9 mouse cellular contexts compared by ENCODE assay signal in the genomic region with DNA sequence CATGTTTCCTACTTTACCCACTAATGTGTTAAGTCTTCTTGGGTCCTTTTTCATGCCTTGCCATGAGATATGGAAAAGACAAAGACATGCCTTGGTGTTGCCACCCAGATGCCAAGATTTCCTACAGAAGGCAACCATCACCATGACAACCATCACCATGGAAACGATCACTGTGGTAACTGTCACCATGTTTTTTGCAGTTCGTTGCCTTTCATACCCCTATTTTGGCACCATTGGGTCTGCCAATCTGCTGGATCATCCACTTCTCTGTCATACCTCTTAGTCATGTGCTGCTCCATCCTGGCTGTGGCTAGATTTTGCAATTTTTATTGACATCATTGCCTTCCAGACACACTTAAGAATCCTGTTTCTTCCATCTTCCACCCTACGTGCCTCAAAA.
DNase-seq lines count a peak whose midpoint lies in the region; ATAC-seq and TF ChIP-seq lines count a peak whose summit lies in the region.
"Had no signal": no experiment of that assay in that cellular context is flagged by ENCODE, and none has a peak within 500 bp of the region (broad histone marks: within the 10 kb centered on the region; RNA-seq: fewer than 3 reads in every experiment).

No protein-coding gene starts in this region.

- TF ChIP-seq CTCF in forebrain, postnatal 0 days (IDR thresholded peaks at IDR 0.05; ENCODE audit: low read depth) = no peak

- ATAC-seq in forebrain, embryonic 12.5 days (ENCODE audit: low FRiP score) = no peak
- peak; percentile 88 for ATAC-seq in forebrain, postnatal 0 days
- ATAC-seq in liver, embryonic 11.5 days (replicated peaks; ENCODE audit: low FRiP score) = no peak

- 81% methylated on average over 3 of the region's 3 CpGs for WGBS in forebrain, embryonic 10.5 days
- 64% methylated on average over 3 of the region's 3 CpGs for WGBS in forebrain, embryonic 12.5 days
- WGBS in forebrain, postnatal 0 days = 47% methylated on average over 3 of the region's 3 CpGs
- 83% methylated on average over 3 of the region's 3 CpGs for WGBS in liver, embryonic 11.5 days

- no peak overlapping the region for H3K4me3 ChIP-seq in forebrain, embryonic 10.5 days
- no peak overlapping the region for H3K4me3 ChIP-seq in forebrain, embryonic 12.5 days (replicated peaks)
- H3K4me3 ChIP-seq in forebrain, postnatal 0 days (ENCODE audit: low read depth, low read length) = no peak overlapping the region
- no peak overlapping the region for H3K4me3 ChIP-seq in liver, embryonic 11.5 days (ENCODE audit: low read depth, low read length)

- H3K36me3 ChIP-seq in forebrain, embryonic 10.5 days (replicated peaks) = no peaks in the 10 kb centered on the region
- H3K36me3 ChIP-seq in forebrain, embryonic 12.5 days (replicated peaks) = no peaks in the 10 kb centered on the region
- H3K36me3 ChIP-seq in forebrain, postnatal 0 days (ENCODE audit: insufficient read depth) = no peaks in the 10 kb centered on the region
- H3K36me3 ChIP-seq in liver, embryonic 11.5 days (ENCODE audit: control insufficient read depth, insufficient read depth, low read length) = no peaks in the 10 kb centered on the region

- peaks cover 5% of the 10 kb centered on the region; the same call in 1 of the 2 replicates for H3K4me1 ChIP-seq in forebrain, embryonic 10.5 days
- peaks cover 5% of the 10 kb centered on the region for H3K4me1 ChIP-seq in forebrain, embryonic 12.5 days
- no peaks in the 10 kb centered on the region for H3K4me1 ChIP-seq in forebrain, postnatal 0 days (ENCODE audit: insufficient read depth)
- H3K4me1 ChIP-seq in liver, embryonic 11.5 days (replicated peaks; ENCODE audit: control insufficient read depth, insufficient read depth, low read length) = no peaks in the 10 kb centered on the region

- H3K9me3 ChIP-seq in forebrain, embryonic 10.5 days = no peaks in the 10 kb centered on the region
- no peaks in the 10 kb centered on the region for H3K9me3 ChIP-seq in forebrain, embryonic 12.5 days
- no peaks in the 10 kb centered on the region for H3K9me3 ChIP-seq in forebrain, postnatal 0 days (ENCODE audit: low read length)
- no peaks in the 10 kb centered on the region for H3K9me3 ChIP-seq in liver, embryonic 11.5 days (ENCODE audit: control insufficient read depth, low read length)

- no peaks in the 10 kb centered on the region for H3K27me3 ChIP-seq in forebrain, embryonic 10.5 days (ENCODE audit: poor library complexity, severe bottlenecking)
- H3K27me3 ChIP-seq in forebrain, embryonic 12.5 days = no peaks in the 10 kb centered on the region; the same call in 1 of the 2 replicates
- no peaks in the 10 kb centered on the region for H3K27me3 ChIP-seq in forebrain, postnatal 0 days (ENCODE audit: insufficient read depth, low read length)
- no peaks in the 10 kb centered on the region for H3K27me3 ChIP-seq in liver, embryonic 11.5 days (replicated peaks; ENCODE audit: control insufficient read depth, insufficient read depth, low read length)

- no peak overlapping the region for H3K9ac ChIP-seq in forebrain, embryonic 12.5 days
- no peak overlapping the region for H3K9ac ChIP-seq in forebrain, postnatal 0 days
- no peak overlapping the region for H3K9ac ChIP-seq in liver, embryonic 11.5 days (ENCODE audit: low read depth, low read length)

- H3K27ac ChIP-seq in forebrain, embryonic 10.5 days = no peak overlapping the region
- no peak overlapping the region for H3K27ac ChIP-seq in forebrain, embryonic 12.5 days
- peak overlapping the region; percentile 3; the same call in 1 of the 2 replicates for H3K27ac ChIP-seq in forebrain, postnatal 0 days (ENCODE audit: low read depth, low read length)
- H3K27ac ChIP-seq in liver, embryonic 11.5 days (ENCODE audit: low read depth, low read length) = no peak overlapping the region

- DNase-seq in forebrain, embryonic 10.5 days (ENCODE audit: extremely low spot score, low spot score) = peak; percentile 28
- peak; percentile 94 for DNase-seq in forebrain, postnatal 0 days
- peak; percentile 51 to 61 for DNase-seq in layer of hippocampus, postnatal 36 days
- peak; percentile 82 to 89 for DNase-seq in right cerebral cortex, postnatal 10 days (ENCODE audit: low spot score in 2 of 2)
- no peak for DNase-seq in T-cell, adult 2 months (ENCODE audit: low spot score)
- no peak for DNase-seq in gastrocnemius, postnatal 25 days
- DNase-seq in liver, embryonic 11.5 days (ENCODE audit: low spot score) = no peak
- DNase-seq: kidney, adult 2 months had no signal

- H3K4me2 ChIP-seq in forebrain, embryonic 12.5 days = no peak overlapping the region
- no peak overlapping the region for H3K4me2 ChIP-seq in forebrain, postnatal 0 days (ENCODE audit: low read depth)
- no peak overlapping the region for H3K4me2 ChIP-seq in liver, embryonic 11.5 days

Comparison
In these comparisons a context has a peak if more than half of its experiments do, and no peak if none do; other contexts are left out.
1. DNase-seq: peak in forebrain, embryonic 10.5 days (single experiment), forebrain, postnatal 0 days (single experiment), layer of hippocampus, postnatal 36 days (2 of 2) and right cerebral cortex, postnatal 10 days (2 of 2); none in T-cell, adult 2 months (single experiment), gastrocnemius, postnatal 25 days (single experiment) and liver, embryonic 11.5 days (single experiment).